Mouse (Mus musculus) liver, embryonic 16.5 days (tissue): ENCODE measurements around the gene H2afz. TPM values are rescaled to one million over a fixed set of nuclear protein-coding genes. Genes with fewer than 3 reads are reported as not detected.

Source experiments
- ATAC-seq: fragments of 200-750 bp; cut with Nextera tagmentation; 2 replicates; pipeline ENCODE4 v1.8.0; 2017; ENCODE audit warnings: low read depth, mild to moderate bottlenecking, moderate number of reproducible peaks, moderate library complexity
- H3K27ac ChIP-seq: fragments of 300-500 bp; sonication (generic); 2 replicates; pipeline ENCODE4 v1.5.1; 2014; ENCODE audit warnings: mild to moderate bottlenecking, low read length
- H3K27me3 ChIP-seq: fragments of 300-500 bp; sonication (generic); 2 replicates; pipeline ENCODE4 v1.6.1; 2014; ENCODE audit warnings: low read depth, low read length, mixed read lengths; ENCODE audit not compliant: control insufficient read depth, insufficient read depth
- H3K36me3 ChIP-seq: fragments of 300-500 bp; sonication (generic); 2 replicates; pipeline ENCODE4 v1.6.1; 2014; ENCODE audit warnings: mild to moderate bottlenecking; ENCODE audit not compliant: control insufficient read depth, insufficient read depth
- H3K4me1 ChIP-seq: fragments of 300-500 bp; sonication (generic); 2 replicates; pipeline ENCODE4 v1.6.1; 2014; ENCODE audit warnings: low read depth, low read length, mixed read lengths; ENCODE audit not compliant: control insufficient read depth
- H3K4me2 ChIP-seq: fragments of 300-500 bp; sonication (generic); 2 replicates; pipeline ENCODE4 v1.6.1; 2014; ENCODE audit warnings: low read depth, low read length, mixed read lengths
- H3K4me3 ChIP-seq: fragments of 300-500 bp; sonication (generic); 2 replicates; pipeline ENCODE4 v1.5.1; 2014; ENCODE audit warnings: low read depth, mild to moderate bottlenecking, low read length
- H3K9ac ChIP-seq: fragments of 300-500 bp; sonication (generic); 2 replicates; pipeline ENCODE4 v1.6.1; 2014; ENCODE audit warnings: low read depth, low read length
- H3K9me3 ChIP-seq: fragments of 300-500 bp; sonication (generic); replicated peaks from 2 replicates; pipeline ENCODE4 v1.6.1; 2016; ENCODE audit warnings: low read length; ENCODE audit not compliant: control insufficient read depth
- WGBS: fragments of 180-500 bp; shearing (Covaris S2); extraction: QIAGEN DNeasy Blood & Tissue Kit; methylation state at CpG from one replicate; pipeline ENCODE4 v1.1.7; 2014; ENCODE audit not compliant: insufficient replicate concordance; 5-methylcytosine and 5-hydroxymethylcytosine counted together
- polyA plus RNA-seq: library from polyadenylated mRNA; unstranded; fragments of >200 nt; fragmentation: Nextera tagmentation; extraction: Ambion mirVana; gene quantifications from 2 replicates; pipeline ENCODE4 v1.2.1, GENCODE M21; 2015

H2afz gene
- polyA plus RNA-seq, 1 experiment from 2014 or later = 801 TPM

- no peaks in the 10 kb centered on the region for H3K27me3 ChIP-seq
- peak overlapping the region; percentile 89 for H3K27ac ChIP-seq
- H3K9me3 ChIP-seq = no peaks in the 10 kb centered on the region
- H3K4me2 ChIP-seq = peak overlapping the region; percentile 98
- H3K4me3 ChIP-seq = peak overlapping the region; percentile 95
- H3K36me3 ChIP-seq = peaks cover 9% of the 10 kb centered on the region
- WGBS = 3% methylated on average over 26 of the region's 26 CpGs
- H3K4me1 ChIP-seq = peaks cover 17% of the 10 kb centered on the region
- no peak for ATAC-seq
- peak overlapping the region; percentile 90 for H3K9ac ChIP-seq
These were observed 4.0 kb downstream of the H2afz start for GRCm38 (mm10) chr3:137868094-137868913.

DNA sequence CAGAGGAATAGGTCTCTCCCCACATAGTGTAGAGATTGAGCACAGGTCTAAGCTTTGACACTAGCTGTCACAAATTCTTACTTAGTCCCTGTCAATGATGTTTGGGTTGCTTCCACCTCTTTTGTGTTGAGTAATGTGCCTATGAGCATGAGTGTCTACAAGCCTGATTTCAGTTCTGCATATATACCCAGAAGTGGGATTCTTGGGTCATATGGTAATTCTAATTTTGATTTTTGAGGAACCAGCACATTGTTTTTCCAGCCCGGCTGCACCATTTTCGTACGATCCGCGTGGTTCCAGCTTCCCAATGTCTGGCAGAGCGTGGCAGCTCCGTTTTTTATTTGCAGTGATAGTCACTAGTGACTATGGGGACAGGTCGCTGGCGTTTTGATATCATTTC, 5.1 kb downstream of the H2afz start:
- Histone ChIP-seq H3K27ac (no peak overlapping the region), H3K9me3 (no peaks in the 10 kb centered on the region), H3K36me3 (peaks cover 9% of the 10 kb centered on the region), H3K9ac (no peak overlapping the region), H3K4me3 (no peak overlapping the region), H3K27me3 (no peaks in the 10 kb centered on the region), H3K4me2 (0 out of 2 replicates have a peak overlapping the region, but pooled peaks have one; percentile 17), H3K4me1 (peaks cover 12% of the 10 kb centered on the region)
- WGBS = 88% methylated on average over 9 of the region's 9 CpGs
- no peak for ATAC-seq

GRCm38 (mm10) chr3:137879313-137879712, 15.0 kb downstream of the H2afz start:
- peaks cover 6% of the 10 kb centered on the region; the same call in 1 of the 2 replicates for H3K36me3 ChIP-seq
- 28% methylated on average over 3 of the region's 3 CpGs for WGBS
- ATAC-seq = peak; percentile 27; the same call in 1 of the 2 replicates

GRCm38 (mm10) chr3:137880109-137880748, 15.9 kb downstream of the H2afz start:
- no peak overlapping the region; the same call in 1 of the 2 replicates for H3K27ac ChIP-seq
- no peak for ATAC-seq
- no peaks in the 10 kb centered on the region for H3K9me3 ChIP-seq
- peaks cover 6% of the 10 kb centered on the region; the same call in 1 of the 2 replicates for H3K36me3 ChIP-seq
- H3K9ac ChIP-seq = no peak overlapping the region
- H3K4me2 ChIP-seq = no peak overlapping the region
- WGBS = 60% methylated on average over 4 of the region's 4 CpGs
- H3K27me3 ChIP-seq = no peaks in the 10 kb centered on the region
- peaks cover 8% of the 10 kb centered on the region for H3K4me1 ChIP-seq
- no peak overlapping the region for H3K4me3 ChIP-seq

More at GRCm38 (mm10) chr3:137879313-137879712, 15.0 kb downstream of the H2afz start:
- peaks cover 8% of the 10 kb centered on the region for H3K4me1 ChIP-seq
- no peak overlapping the region for H3K9ac ChIP-seq
- H3K27me3 ChIP-seq = no peaks in the 10 kb centered on the region
- no peaks in the 10 kb centered on the region for H3K9me3 ChIP-seq
- no peak overlapping the region for H3K4me2 ChIP-seq
- H3K4me3 ChIP-seq = no peak overlapping the region
- H3K27ac ChIP-seq = no peak overlapping the region

- Histone ChIP-seq H3K9me3 (no peaks in the 10 kb centered on the region), H3K27me3 (no peaks in the 10 kb centered on the region), H3K4me1 (peaks cover 8% of the 10 kb centered on the region), H3K9ac (no peak overlapping the region), H3K4me2 (no peak overlapping the region), H3K27ac (no peak overlapping the region), H3K36me3 (peaks cover 6% of the 10 kb centered on the region; the same call in 1 of the 2 replicates), H3K4me3 (no peak overlapping the region)
- no peak for ATAC-seq
- 79% methylated on average over 5 of the region's 5 CpGs for WGBS
These were observed 16.8 kb downstream of the H2afz start for GRCm38 (mm10) chr3:137881093-137881492.

DNA sequence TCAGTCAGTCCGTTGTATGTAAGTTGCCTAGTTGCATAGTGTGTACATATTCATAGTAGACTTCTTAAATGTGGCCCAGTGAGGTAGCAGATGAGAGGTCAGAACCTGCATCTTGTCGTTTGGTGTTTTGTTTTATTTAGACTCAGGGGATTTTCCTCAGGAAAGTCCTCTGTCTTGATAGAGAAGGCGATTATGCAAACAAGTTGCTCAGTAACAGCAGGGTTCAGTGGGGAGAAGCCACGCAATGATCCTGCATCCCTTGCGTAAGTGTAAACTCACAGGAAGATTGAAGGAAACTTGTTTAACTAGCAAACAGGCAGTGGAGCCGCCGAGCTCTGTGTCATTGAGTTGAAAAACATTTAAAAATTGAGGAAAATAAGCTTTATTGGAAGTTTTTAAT, 23.7 kb downstream of the H2afz start:
- WGBS = 58% methylated on average over 7 of the region's 7 CpGs

DNA sequence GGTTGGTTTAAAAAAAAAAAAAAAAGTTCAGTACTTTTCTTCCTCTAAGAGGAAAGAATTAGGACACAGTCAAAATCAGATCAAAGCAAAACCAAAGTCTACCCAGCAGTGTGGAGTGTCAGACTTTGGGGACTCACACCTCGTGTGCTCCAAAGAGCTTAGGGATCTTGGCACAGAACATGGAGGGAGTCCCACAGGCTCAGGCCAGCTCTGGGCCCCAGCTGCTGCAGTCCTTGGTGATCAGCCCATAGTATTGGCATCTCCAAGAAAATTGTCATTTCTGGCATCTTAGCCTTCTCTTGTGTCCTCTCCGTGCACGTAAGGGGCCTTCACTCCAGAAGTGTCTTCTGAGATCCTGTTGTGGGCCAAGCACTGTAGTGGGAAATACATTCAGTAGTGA, 26.8 kb downstream of the H2afz start:
- Histone ChIP-seq H3K27ac (no peak overlapping the region), H3K4me2 (no peak overlapping the region), H3K4me3 (no peak overlapping the region), H3K27me3 (no peaks in the 10 kb centered on the region), H3K36me3 (no peaks in the 10 kb centered on the region; the same call in 1 of the 2 replicates), H3K9me3 (no peaks in the 10 kb centered on the region), H3K4me1 (no peaks in the 10 kb centered on the region; the same call in none of the 2 replicates), H3K9ac (no peak overlapping the region)
- 69% methylated on average over 3 of the region's 3 CpGs for WGBS
- no peak for ATAC-seq

More for the DNA sequence above, 23.7 kb downstream of the H2afz start:
- Histone ChIP-seq H3K27ac (no peak overlapping the region), H3K4me2 (no peak overlapping the region), H3K4me1 (no peaks in the 10 kb centered on the region; the same call in none of the 2 replicates), H3K4me3 (no peak overlapping the region), H3K27me3 (no peaks in the 10 kb centered on the region), H3K9ac (no peak overlapping the region), H3K36me3 (no peaks in the 10 kb centered on the region; the same call in 1 of the 2 replicates), H3K9me3 (no peaks in the 10 kb centered on the region)
- no peak for ATAC-seq

- Histone ChIP-seq H3K4me2 (no peak overlapping the region), H3K4me1 (no peaks in the 10 kb centered on the region; the same call in none of the 2 replicates), H3K9ac (no peak overlapping the region), H3K4me3 (no peak overlapping the region), H3K36me3 (no peaks in the 10 kb centered on the region; the same call in 1 of the 2 replicates), H3K27ac (no peak overlapping the region), H3K9me3 (no peaks in the 10 kb centered on the region), H3K27me3 (no peaks in the 10 kb centered on the region)
- ATAC-seq = no peak
- WGBS = 77% methylated on average over 4 of the region's 4 CpGs
These were observed 27.8 kb downstream of the H2afz start for GRCm38 (mm10) chr3:137892118-137892517.
